Mouse (Mus musculus): Measurements from ENCODE around the gene Map3k1.
A peak's percentile ranks its signal among the peaks of the same experiment; 100 is the strongest.

The Map3k1 gene

DNA sequence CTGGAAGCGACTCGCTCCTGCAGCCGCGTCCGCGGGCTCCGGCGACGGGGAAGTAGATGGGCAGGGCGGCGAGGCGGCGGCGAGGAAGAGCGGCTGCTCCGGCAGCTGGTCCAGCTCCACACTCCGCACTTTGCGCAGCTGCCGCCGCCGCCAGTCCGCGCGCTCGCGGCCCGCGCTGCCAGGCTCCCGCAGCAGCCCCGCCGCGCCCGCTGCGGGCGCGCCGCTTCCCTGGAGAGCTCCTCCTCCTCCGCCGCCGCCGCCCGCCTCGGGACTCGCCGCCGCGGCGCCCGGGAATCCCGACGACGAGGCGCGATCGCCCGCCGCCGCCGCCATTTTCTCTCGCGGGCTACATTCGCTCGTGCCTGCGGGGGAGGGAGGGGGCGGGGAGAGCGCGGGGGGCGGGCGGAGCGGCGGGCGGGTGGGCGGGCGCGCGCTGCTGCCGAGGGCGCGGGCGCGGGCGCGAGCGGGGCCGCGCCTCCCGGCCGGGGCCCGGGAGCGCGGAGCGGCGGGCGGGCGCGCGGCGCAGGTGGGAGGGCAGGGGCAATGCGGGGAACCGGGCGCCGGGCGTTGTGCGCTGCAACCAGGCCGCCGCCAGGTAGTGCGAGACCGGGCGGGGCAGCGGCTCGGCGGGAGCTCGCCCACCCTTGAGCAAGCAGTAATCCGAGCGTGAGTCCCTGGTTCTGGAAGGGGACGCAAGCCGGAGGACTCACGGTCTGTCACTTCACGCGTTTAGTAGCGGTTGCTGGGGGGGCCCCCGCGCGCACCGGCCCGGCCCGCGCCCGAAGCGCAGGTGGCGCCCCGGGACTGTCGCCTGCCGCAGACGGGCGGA lies at the start of gene Map3k1:
Gene Map3k1 (minus strand): TSS at position 357 of the 829 bp plus-strand sequence.
- peak; percentile 46 for DNase-seq (ENCODE audit: low read depth, low spot score)

DNA sequence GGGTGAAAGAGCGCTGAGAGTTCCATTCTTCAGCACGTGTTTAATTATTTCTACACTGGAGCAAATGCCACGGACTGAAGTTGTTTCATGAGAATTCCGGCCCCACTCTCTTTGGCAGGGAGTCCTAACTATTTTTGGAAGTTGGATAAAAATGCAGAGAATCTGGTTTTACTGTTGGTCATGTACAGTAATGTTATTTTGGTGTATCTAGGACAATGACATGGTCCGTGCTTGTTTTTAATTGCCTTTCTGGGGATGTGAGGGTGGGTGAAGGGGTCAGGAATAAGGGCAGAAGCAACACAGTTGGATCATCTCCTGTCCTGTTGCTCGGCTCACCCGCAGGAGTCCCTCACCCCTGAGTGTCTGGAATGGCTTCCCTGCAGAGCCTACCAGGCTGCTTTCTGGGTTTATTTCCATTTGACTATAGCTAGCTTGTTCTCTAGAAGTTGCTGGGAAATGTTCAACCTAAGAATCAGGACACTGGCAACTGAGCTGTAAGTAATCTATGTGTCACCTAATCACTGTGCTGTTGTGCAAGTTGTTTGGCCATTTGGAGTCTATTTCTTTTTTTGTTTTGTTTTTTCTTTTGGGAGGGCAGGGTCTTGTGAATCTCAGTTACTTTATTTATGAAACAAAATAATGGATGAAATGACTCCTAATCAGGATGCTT lies 48.1 kb upstream of the Map3k1 start:
- DNase-seq (ENCODE audit: low read depth, low spot score), result no peak

DNA sequence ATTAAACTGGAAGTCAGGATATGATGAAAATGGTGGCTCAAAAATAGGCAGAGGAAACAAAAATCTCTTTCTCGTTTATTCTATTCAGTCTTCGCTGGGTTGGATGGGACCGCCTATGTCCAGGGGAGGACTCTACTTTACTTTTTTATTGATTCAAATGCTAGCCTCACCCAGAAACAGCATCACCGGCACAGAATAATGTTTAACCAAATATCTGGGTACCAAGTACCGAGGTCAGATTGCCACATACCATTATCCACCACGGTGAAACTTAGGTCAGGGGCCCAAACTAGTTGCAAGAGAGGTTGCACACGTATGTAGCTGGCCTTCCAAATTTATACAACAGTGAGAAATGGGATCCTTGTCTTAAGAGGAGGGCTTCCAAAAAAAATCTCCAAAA lies 47.4 kb upstream of the Map3k1 start:
- no peak for DNase-seq (ENCODE audit: low read depth, low spot score)

DNA sequence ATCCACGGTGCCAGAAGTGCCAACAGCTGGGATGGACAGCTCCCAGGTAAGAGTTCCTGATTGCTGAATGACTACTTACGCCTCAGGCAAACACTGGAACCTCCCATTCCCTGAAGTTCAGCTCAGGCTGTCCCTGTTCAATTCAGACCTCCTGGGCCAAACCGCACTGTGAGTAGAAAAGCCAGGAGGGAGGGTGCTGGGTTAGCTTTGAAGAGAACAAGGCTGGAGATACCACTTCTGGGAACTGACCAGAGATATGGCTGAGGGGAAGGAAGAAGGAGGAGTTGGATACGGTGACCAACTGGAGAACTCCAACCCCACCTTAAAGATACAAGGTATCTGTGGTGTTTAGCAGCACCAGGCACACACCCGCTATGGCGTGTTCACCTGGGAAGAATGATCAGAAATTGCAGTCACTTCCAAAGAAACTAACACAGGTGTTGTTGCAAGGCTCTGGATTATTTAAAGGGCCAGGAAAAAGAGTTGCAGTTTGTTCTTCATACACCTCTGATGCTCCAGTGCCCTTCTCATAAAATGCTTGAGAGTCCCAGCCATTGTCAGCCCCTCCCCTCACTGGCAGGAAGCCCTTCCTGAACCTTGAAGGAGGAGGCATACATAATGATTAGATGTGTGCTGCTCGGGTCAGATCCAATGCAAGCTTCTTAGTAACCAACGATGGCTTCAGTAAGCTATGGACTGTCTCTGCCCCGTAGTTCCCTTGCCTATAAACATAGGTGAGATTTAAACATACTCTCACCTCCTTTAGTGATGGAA lies 43.8 kb upstream of the Map3k1 start:
- DNase-seq (ENCODE audit: low read depth, low spot score), result no peak

DNA sequence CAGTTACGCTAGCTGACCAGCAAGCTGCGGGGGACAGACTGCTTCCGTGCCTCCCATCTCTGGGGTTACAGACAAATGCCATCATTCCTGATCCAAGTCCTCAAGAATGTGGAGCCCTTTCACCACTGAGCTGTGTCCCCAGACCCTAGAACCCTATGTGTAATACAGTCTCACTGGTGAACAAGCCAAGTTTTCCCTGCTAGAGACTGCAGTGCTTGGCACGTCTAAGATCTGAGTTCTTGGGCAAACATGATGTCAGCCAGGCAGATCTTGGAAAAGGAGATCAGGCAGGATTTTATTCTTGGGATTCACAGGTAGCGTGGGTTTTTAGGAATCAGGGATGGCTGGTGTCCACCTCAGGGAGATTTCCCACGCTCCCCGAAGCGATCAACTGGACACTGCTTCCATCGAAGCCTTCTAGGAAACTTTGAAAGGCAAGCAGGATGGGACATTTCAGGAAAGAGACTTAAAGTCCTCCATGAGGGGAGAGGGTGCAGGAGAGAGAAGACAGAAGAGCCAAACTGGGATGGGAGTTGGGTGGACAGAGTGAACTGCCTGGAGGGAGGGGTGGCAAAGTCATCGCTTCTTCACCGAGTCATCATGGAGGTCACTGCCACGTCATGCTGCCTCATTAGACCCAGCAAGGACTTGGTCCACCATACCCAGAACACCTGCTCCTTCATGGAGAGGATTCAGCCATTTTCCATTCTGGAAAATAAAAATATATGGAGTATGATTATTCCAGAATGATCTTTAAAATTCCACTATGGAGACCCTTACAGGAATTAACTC lies 41.4 kb upstream of the Map3k1 start:
- no peak for DNase-seq (ENCODE audit: low read depth, low spot score)

DNA sequence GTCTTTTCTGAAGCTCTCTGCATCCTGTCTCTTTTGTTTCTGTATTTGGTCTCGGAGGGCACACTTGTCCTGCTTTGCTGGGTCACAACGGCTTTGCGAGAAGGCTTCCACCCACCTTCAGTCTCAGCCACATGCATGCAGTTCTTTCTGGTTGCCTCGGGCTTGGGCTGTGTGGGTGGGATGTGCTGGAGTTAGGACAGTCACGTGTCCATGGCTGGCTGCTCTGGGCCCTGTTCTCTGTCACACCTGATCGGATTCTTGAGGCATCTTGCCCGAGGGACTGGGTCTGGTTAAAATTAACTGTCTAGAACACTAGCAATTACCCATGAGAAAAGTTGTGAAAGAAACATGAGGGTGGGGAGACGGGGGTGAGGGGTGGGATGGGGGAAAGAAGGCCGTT lies 36.7 kb upstream of the Map3k1 start:
- no peak for DNase-seq (ENCODE audit: low read depth, low spot score)

DNA sequence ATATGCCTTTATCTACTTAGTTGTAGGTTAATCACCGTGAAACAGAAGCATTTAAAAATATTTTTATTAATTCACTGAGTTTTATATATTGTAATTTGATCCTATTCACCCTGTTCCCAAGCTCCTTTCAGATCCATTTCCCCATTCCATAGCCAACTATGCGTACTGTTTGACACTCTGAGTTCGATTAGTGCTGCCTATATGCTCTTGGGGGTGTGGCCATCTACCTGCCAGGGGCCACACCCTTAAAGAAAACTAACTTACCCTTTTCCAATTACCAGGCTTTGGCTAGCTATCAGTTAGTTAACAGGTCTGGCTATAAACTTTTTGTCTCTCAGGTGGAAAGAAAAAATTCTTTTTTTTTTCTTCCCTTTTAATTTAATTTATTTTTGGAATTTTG lies 35.5 kb upstream of the Map3k1 start:
- DNase-seq (ENCODE audit: low read depth, low spot score), result peak; percentile 31

DNA sequence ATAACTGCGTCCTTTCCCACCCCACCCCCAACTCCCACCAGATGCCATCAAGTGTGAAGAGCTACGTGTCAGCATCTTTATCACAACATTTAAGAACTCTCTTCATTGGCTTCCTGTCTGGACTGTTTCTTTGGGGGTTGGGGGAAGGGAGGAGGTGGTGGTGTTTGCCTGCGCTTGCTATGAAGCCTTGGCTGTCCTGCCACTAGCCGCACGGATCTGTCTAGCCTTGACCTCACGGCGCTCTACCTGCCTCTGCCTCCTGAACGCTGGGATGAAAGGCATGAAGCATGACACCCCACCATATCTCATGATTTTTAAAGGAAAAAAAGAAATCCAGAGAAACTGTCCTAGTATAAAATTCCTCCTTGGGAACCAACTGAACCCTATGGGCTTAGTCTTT lies 27.0 kb upstream of the Map3k1 start:
- no peak for DNase-seq (ENCODE audit: low read depth, low spot score)

DNA sequence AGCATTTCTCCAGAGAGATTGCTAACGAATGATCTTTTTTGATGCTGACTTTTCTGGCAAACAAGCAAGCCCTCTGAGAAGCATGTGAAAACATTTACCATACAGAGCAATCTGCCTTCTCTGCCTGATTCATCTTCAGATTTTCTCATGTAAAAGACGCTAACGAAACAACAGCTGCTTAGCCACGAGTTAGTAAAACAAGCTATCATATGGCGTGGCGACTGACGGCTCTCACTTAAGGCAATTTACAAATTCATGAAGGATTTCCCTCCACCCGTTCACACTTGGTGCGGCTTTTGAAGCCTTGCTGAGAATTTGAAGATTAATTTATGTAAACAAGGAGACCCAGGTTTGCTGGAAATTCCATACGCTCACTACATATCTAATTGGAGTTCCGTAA lies 25.8 kb upstream of the Map3k1 start:
- DNase-seq (ENCODE audit: low read depth, low spot score), result no peak

DNA sequence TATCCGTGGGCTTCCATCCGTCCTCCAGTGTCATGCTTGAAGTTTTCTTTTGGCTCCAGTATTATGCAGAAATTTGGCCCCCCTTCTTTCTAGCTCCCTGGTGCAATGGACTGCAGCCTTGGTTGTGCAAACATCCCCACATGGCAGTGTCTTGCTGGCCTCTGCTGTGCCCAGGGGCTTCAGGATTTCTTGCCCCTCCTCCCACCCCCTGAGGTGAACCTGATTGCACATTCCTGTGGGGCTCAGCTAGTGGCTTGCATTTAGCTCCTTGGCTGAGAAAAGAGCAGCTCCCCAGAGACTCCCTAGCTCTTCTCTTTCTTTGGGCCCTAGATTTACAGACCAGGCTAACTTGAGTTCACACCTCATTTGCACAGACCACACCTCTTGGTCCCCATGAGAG lies 20.7 kb upstream of the Map3k1 start:
- peak; percentile 37 for DNase-seq (ENCODE audit: low read depth, low spot score)

DNA sequence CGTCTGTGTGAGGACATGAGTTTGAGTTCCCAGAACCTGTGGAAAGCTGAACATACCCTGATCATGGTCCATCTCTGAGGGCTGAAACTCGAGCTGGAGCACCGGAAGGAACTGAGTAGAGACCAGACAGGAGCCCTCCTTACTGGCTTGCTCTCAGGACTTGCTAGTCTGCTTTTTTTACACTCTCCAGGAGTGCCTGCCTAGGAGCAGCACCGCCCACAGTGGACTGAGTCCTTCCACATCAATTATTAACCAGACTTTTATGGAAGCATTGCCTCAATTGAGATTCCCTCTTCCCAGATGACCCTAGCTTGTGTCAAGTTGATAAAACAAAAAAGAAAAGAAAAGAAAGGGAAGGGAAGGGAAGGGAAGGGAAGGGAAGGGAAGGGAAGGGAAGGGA lies 18.7 kb upstream of the Map3k1 start:
- DNase-seq (ENCODE audit: low read depth, low spot score), result no peak

DNA sequence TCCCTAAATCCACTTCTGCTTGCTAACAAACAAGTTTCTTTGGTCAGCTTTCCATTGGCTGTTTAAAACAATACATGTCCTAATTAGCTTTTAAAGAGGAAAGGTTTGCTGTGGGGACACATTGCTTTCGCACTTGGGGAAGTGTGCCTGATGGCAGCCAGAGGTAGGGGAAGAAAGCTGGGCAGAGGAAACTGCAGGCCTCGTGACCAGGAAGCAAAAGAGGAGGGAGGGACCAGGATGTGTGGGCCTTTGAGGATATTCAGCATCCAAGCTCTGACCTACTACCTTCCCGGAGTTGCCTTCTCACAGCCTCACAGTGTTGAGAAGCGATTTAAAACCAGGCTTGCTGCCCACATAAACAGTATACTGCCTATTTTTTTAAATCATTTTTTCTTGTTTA lies 15.4 kb upstream of the Map3k1 start:
- no peak for DNase-seq (ENCODE audit: low read depth, low spot score)

DNA sequence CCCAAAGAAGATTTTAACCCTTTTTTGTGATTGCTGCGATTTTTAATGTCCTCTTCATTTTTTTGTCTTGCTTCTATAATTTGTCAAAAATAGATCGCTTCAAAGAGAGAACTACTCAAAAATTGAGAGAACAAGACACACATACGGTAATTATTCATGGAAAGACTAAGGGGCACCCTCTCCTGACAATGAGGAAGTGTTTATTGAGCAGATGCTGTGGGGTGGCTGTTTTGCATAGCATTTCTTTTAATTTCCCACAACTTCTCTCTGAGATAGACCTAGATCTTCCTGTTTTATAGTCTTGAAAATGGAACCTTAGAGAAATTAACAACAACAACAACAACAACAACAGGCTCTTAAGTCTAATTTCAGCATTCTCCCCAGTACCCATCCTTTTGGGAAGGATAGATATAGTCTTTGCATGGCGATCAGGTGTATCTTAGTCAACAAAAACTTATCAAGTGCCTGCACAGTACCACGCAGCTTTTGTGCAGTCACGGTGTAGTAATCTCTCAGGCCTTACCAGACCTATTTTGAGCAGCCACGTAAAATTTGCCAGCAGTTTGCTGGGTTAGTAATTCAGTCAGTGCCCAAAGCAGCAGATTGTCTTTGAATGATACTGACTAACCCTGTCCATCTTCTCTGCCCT lies 13.1 kb upstream of the Map3k1 start:
- DNase-seq (ENCODE audit: low read depth, low spot score), result no peak

DNA sequence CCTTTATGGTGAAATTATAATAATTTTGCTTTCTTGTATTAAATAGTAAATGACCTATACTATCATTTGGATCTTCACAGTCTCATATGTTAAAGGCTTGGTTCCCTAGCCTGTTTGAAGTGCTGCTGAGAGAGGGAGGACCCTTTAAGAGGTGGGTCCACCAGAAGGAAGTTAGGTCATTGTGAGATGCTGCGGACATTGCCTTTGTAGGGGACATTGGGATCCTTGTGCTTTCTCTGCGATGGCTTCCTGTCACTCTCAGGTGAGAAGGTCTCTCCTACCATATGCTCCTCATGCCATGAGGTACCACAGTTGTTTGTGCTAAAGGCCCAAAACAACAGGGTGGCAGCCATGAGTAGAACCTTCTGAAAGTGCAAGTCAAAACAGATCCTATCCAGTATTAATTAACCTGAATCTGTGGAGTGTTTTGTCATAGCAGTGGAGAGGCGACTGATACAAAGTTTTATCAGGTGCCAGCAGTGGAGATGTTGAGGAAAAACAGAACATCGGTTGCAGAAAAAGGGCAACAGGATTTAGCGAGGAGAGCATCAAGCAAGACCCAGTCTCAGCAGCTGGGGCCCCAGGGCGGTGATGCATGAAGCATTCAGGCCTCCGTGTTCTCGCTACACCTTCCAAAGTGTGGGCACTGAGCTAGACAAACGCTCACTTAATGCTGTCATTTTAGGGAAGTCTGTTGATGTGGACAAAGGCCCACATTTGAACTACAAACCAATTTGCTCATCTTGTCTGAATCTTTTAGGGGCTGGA lies 11.0 kb upstream of the Map3k1 start:
- no peak for DNase-seq (ENCODE audit: low read depth, low spot score)

DNA sequence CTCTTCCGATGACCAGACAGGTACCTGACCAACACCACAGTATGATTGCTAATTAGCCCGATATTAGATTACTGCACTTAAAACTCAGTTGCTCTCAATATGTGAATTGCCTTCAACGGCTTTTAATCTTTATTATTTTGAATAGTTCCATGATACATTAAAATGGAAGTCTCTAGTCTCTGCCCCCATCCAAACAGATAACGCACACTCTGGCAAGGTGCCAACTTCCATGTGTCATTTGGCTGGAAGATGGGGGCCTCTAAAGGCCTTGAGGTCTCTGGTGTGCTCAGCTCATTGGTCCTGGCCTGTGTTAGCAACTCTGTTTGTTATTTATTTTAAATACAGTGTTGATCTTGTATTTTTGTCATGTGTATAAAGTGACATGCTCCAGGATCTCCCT lies 10.3 kb upstream of the Map3k1 start:
- no peak for DNase-seq (ENCODE audit: low read depth, low spot score)

DNA sequence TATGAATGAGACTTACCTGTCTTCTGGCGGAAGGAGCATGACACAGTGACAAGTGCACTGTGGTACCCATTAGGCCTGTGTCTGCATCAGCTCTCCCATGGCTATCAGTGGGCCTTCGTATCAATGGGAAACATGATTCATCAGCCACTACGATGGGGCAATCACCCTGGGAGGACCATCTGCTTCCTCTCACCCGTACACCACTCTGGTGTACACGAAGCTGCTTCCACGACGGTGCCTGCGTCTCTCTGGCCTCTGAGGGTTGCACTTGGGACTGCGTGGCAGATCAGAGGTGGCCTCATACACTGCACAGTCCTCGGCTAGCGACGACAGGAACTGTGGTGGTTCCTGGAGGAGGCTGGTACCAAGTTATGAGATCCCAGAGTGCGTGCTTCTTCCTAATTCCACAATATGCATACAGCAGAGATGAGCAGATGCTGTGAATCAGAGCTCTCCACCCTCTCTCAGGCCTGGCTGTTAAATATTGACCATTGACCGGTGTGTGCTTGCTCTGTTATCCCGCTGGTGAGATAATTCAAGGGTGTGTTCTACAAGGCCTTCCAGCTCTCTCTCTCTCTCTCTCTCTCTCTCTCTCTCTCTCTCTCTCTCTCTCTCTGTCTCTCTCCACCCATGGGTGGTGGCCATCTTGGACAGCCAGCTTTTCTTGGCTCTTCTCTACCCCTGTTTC lies 9.6 kb upstream of the Map3k1 start:
- no peak for DNase-seq (ENCODE audit: low read depth, low spot score)

DNA sequence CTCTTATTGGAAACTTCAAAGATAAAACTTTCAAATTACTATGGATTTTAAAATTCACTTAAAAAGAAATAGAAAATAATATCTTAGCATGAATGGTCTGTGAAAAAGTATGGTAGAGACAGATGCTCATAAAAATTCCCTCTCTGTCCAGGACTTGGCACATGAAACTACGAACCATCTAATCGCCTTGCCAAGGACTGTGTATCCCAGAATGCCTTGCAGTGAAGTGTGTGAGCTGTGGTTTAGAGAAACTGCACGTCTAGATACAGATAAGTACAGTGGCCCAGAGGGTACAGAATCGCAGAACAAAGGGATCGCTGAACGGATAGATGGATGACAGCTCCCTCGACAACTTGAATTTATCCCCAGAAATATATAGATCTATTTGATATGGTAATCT lies 9.0 kb upstream of the Map3k1 start:
- DNase-seq (ENCODE audit: low read depth, low spot score), result no peak

DNA sequence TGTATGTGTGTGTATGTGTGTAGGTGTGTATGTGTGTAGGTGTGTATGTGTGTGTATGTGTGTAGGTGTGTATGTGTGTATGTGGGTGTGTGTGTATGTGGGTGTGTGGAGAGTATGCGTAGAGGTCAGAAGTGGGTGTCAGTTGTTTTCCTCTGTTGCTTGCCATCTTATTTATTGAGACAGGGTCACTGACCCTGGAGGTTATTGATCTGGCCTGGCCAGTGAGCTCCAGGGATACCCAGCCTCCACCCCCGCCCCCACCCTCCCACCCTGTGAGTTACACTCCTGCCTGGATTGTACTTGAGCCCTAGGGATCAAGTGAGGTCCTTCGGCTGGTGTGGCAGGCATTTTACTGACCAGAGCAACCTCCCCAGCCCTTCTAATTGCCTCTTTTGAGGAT lies 7.6 kb upstream of the Map3k1 start:
- no peak for DNase-seq (ENCODE audit: low read depth, low spot score)

DNA sequence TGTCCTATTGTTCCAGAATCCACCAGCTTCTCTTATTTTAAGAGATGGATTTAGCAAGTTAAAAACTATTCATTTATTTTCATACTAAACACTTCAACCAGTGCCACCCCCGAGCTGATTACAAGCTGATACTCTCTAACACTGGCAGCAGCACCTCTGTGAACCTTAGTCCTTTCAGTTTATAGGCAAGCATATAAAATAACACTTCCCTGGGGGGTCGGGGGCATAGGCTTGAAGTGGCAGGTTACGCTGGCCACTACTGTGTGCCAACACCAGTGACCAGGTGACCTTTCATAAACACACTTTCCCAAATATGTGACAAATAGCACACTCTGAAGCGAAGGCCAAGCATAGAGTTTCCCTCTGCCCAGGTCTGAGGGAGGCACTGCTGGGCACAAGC lies 6.7 kb upstream of the Map3k1 start:
- DNase-seq (ENCODE audit: low read depth, low spot score), result no peak

DNA sequence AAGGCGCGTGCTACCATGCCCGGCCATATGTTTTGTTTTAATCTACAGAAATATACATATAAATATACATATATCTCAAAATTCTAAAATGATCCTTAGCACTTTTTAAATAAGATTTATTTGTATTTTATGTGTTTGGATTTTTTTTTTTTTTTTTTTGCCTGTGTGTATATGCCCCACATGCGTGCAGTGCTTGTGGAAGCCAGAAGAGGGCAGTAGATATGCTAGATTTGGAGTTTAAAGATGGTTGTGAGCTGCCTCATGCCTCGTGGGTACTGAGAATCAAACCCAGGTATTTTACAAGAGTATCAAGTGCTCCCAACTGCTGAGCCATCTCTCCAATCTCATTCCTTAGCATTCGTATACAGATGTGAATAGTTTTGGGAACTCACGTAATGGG lies 6.2 kb upstream of the Map3k1 start:
- peak; percentile 64 for DNase-seq (ENCODE audit: low read depth, low spot score)

Measured in R1 (cell line).